Mouse (Mus musculus) layer of hippocampus, adult 2 months (tissue): ENCODE data around the gene Papss1. TPM values are rescaled to one million over a fixed set of nuclear protein-coding genes. Genes with fewer than 3 reads are reported as not detected.
A peak's percentile ranks its signal among the peaks of the same experiment; 100 is the strongest.

Experiments
- DNase-seq, 2 experiments: peaks; one replicate each; pipeline ENCODE4 v3.0.0; 2022; ENCODE audit warnings: low spot score in 2 of 2
- H3K27ac ChIP-seq: fragments of 200-600 bp; 2 replicates; pipeline ENCODE4 v1.8.1; 2022
- H3K4me3 ChIP-seq: fragments of 200-600 bp; 2 replicates; pipeline ENCODE4 v1.8.1; 2022; ENCODE audit warnings: mild to moderate bottlenecking
- CTCF ChIP-seq: fragments of 200-600 bp; conservative IDR thresholded peaks from 2 replicates; pipeline ENCODE4 v1.8.1; 2022; ENCODE audit warnings: antibody characterized with exemption, mild to moderate bottlenecking, moderate library complexity
- total RNA-seq, 2 experiments: library from RNA; stranded (reverse); gene quantifications; 2 replicates each; pipeline ENCODE4 v1.2.3; 2021

Gene Papss1
- total RNA-seq, 2 experiments from 2014 or later: 69.9 to 71.0 TPM

DNA sequence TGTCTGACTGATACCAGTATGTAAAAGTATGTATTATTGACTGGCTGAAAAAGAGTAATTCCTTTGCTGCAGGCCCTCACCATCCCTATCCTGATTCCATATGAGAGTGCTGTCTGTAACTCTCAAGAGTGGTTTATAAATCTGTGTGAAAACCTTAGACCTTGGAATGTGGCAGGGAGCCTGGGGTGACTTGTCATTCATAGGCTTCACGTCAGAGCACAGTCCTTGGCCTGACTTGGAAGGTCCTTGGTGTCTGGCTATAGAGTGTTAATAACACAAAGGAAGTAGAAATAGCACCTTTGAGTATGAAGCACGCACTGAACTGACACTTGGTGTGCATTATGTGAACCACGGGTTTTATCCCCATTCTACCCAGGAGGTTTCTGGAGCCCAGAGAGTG lies 64.4 kb downstream of the Papss1 start:
- H3K4me3 ChIP-seq: no peak overlapping the region
- H3K27ac ChIP-seq: no peak overlapping the region
- DNase-seq: no peak
- no peak for TF ChIP-seq CTCF

DNA sequence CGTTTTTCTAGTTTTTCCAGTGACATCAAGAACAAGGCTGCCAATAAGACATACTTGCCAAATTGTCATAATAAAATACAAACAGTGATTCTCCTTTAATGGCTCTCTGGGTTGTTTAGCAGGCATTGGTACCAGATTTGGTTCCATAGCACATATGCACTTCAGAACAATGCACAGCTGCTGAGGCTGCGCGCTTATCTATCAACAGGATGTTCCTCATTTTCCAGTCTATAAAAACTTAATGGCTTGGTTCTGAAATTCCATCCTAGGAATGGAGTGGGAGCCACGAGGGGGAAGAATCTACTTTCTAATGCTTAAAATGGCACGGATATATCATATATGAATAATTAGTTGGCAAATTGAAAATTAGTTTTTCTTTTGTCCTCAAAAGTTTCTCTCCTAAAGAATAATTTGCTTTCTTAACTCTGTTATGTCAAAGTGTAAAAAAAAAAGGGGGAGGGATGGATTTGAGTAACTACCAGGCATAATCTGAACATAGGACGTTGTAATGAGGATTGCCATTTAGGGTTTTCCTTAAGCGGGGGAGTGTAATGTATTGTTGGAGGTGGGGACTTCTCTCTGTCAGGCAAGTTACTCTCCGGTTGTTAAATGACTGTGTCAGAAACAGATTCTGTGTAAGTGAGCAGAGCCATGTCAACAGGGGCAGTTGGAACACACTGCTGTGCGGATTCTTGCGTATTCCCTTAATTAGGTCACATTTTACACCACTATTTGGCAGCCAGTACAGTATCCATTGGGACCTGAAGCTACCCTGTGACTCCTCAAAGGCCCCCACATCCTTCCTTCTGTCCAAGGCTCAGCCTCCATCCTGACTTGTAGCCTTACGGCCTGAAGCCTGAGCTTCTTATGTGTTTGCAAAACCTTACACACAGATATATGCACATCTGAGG lies 66.1 kb downstream of the Papss1 start:
- DNase-seq: no peak
- Histone ChIP-seq H3K27ac (peak overlapping the region; percentile 29; the same call in 1 of the 2 replicates), H3K4me3 (no peak overlapping the region)
- TF ChIP-seq CTCF: no peak

- Histone ChIP-seq H3K27ac (no peak overlapping the region), H3K4me3 (no peak overlapping the region)
- no peak for TF ChIP-seq CTCF
- no peak for DNase-seq
Observed at GRCm38 (mm10) chr3:131631318-131631870, 66.8 kb downstream of the Papss1 start.

GRCm38 (mm10) chr3:131634091-131634490 lies 69.5 kb downstream of the Papss1 start:
- TF ChIP-seq CTCF: no peak
- H3K27ac ChIP-seq: no peak overlapping the region
- no peak overlapping the region for H3K4me3 ChIP-seq
- DNase-seq: no peak

- H3K27ac ChIP-seq: no peak overlapping the region
- H3K4me3 ChIP-seq: no peak overlapping the region
- DNase-seq: no peak
- TF ChIP-seq CTCF: no peak
Observed at GRCm38 (mm10) chr3:131636126-131636525, 71.6 kb downstream of the Papss1 start.

DNA sequence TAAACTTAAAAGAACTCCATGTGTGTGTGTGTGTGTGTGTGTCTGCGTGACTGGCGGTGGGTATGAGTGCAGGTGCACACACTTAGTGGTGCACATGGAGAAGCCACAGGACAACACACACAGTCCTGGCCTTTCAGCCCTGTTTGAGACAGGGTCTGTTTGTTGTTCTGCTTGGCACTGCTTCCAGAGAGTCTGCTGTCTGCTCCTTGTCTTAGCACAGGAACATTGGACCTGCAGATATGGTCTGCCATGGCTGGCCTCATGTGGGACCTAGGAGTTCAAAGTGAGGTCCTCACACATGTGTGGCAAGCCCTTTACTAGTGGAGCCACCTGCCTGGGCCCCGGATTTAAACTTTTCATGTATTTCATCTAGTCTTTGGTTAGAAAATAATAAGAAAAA lies 72.4 kb downstream of the Papss1 start:
- H3K27ac ChIP-seq: no peak overlapping the region
- no peak for TF ChIP-seq CTCF
- H3K4me3 ChIP-seq: no peak overlapping the region
- DNase-seq: no peak

DNA sequence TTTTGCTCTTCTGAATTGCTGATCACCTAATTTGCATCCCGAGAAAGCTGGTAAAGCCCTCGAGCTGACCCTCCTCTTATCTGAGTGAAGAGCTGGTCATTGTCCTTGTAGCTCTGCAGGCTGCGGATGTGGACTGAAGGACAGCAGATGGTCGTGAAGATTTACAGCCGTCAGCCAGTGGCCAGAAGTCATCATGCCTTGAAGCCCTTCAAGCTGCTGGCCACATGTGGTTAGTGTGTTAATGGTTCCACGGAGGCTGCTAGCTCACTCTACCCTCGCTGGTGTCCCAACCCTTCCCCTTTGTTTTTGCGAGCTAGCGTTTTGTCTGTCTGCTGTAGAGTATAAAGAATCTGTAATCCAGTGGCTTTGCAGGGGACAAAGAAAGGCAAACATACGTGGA lies 73.1 kb downstream of the Papss1 start:
- no peak for TF ChIP-seq CTCF
- Histone ChIP-seq H3K27ac (peak overlapping the region; percentile 36; the same call in 1 of the 2 replicates), H3K4me3 (no peak overlapping the region)
- DNase-seq: no peak

DNA sequence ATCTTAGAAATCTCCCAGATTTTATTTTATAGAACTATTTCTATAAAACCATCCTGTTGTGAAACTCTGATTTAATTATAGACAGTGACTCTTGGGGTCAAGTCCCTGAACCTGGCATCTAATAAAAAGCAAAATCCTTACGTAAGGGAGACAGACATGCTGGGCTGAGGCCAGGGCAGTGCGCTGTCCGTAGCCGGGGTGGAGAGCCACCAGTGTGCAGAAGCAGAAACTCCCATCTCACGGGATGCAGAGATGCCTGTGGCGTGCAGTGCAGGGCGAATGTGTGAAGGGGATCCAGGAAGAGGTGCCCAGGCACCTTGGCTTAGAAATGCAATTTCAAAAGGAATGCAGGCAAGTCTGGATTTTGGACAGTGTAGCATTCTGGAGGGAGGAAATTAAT lies 73.6 kb downstream of the Papss1 start:
- Histone ChIP-seq H3K27ac (0 out of 2 replicates have a peak overlapping the region, but pooled peaks have one; percentile 4), H3K4me3 (no peak overlapping the region)
- TF ChIP-seq CTCF: no peak
- no peak for DNase-seq

- DNase-seq: no peak
- no peak overlapping the region for H3K4me3 ChIP-seq
- TF ChIP-seq CTCF: no peak
- H3K27ac ChIP-seq: peak overlapping the region; percentile 74; the same call in 1 of the 2 replicates
Observed at GRCm38 (mm10) chr3:131642681-131643292, 78.2 kb downstream of the Papss1 start.

DNA sequence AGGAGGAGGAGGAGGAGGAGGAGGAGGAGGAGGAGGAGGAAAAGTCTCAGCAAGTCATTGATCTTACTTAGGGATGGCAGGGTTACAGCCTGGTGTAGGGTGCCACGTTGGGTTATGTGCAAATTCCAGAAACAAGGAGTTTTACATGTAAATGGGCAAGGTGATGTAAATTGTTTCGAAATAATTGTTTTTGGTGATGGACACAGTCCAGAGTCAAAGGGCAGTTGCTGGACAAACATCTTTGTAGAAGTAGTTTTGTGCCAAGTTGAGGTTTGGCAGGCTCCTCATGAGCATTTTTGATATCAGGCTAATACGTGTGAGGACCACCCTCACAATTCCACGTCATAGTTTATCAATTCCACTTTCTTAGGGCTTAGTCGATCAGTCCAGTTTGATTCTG lies 80.6 kb downstream of the Papss1 start:
- DNase-seq: no peak
- Histone ChIP-seq H3K4me3 (no peak overlapping the region), H3K27ac (no peak overlapping the region)
- no peak for TF ChIP-seq CTCF

GRCm38 (mm10) chr3:131654366-131654765 lies 89.8 kb downstream of the Papss1 start:
- TF ChIP-seq CTCF: no peak
- Histone ChIP-seq H3K4me3 (no peak overlapping the region), H3K27ac (no peak overlapping the region)
- DNase-seq: no peak

- Histone ChIP-seq H3K27ac (no peak overlapping the region), H3K4me3 (no peak overlapping the region)
- TF ChIP-seq CTCF: no peak
- DNase-seq: no peak
Observed at GRCm38 (mm10) chr3:131656032-131656431, 91.5 kb downstream of the Papss1 start.

GRCm38 (mm10) chr3:131660126-131660525 lies 95.6 kb downstream of the Papss1 start:
- DNase-seq: no peak
- H3K4me3 ChIP-seq: no peak overlapping the region
- no peak for TF ChIP-seq CTCF
- H3K27ac ChIP-seq: no peak overlapping the region
